Mouse (Mus musculus) kidney, postnatal 4 days (tissue): ENCODE measurements around the gene Gm10718.
A peak's percentile ranks its signal among the peaks of the same experiment; 100 is the strongest.
"Not testable (repeated sequence)": the region's sequence is repeated elsewhere in the genome, so short reads cannot be mapped to it uniquely, and the experiment has no call there.

Experiments used
- DNase-seq, 2 experiments: peaks; one replicate each; pipeline ENCODE4 v3.0.0; 2021; ENCODE audit warnings: mixed read lengths in 2 of 2

The Gm10718 gene

GRCm38 (mm10) chr9:3023312-3023984, at the start of gene Gm10718:
Gene Gm10718 (plus strand): TSS chr9:3023547.
- peak; percentile 1 to 24 for DNase-seq

- DNase-seq = peak; percentile 10 to 21
Observed at GRCm38 (mm10) chr9:3000445-3000972, 22.8 kb upstream of the Gm10718 start, which contains the start of gene Gm10722. Gene Gm10722 (plus strand): TSS chr9:3000922.

- DNase-seq = not testable (repeated sequence)
Observed at GRCm38 (mm10) chr9:3001006-3001405, 22.3 kb upstream of the Gm10718 start.

GRCm38 (mm10) chr9:3001948-3002659, 21.2 kb upstream of the Gm10718 start:
- peak; percentile 87 to 100 for DNase-seq

GRCm38 (mm10) chr9:3002794-3003396, 20.5 kb upstream of the Gm10718 start, which contains the start of gene Gm11168:
Gene Gm11168 (plus strand): TSS chr9:3003346.
- DNase-seq = peak; percentile 1 to 13

- not testable (repeated sequence) for DNase-seq
Observed at GRCm38 (mm10) chr9:3006179-3006578, 17.2 kb upstream of the Gm10718 start.

- DNase-seq = not testable (repeated sequence)
Observed at GRCm38 (mm10) chr9:3006636-3007035, 16.7 kb upstream of the Gm10718 start.

GRCm38 (mm10) chr9:3007272-3007671, 16.1 kb upstream of the Gm10718 start:
- peak in 1 of 2 experiments; percentile 1 for DNase-seq

GRCm38 (mm10) chr9:3009331-3009730, 14.0 kb upstream of the Gm10718 start:
- DNase-seq = not testable (repeated sequence)

GRCm38 (mm10) chr9:3012054-3012621, 11.2 kb upstream of the Gm10718 start:
- not testable (repeated sequence) for DNase-seq

GRCm38 (mm10) chr9:3012733-3013279, 10.5 kb upstream of the Gm10718 start, which contains the start of gene Gm10721:
Gene Gm10721 (plus strand): TSS chr9:3013140.
- DNase-seq = not testable (repeated sequence)

- not testable (repeated sequence) for DNase-seq
Observed at GRCm38 (mm10) chr9:3015354-3015753, 8.0 kb upstream of the Gm10718 start, which contains the start of gene Gm10720. Gene Gm10720 (plus strand): TSS chr9:3015654.

- DNase-seq = peak in 1 of 2 experiments; percentile 13
Observed at GRCm38 (mm10) chr9:3015896-3016295, 7.5 kb upstream of the Gm10718 start.

- DNase-seq = not testable (repeated sequence)
Observed at GRCm38 (mm10) chr9:3017108-3017507, 6.2 kb upstream of the Gm10718 start, which contains the start of gene Gm10719. Gene Gm10719 (plus strand): TSS chr9:3017408.

GRCm38 (mm10) chr9:3018944-3019343, 4.4 kb upstream of the Gm10718 start:
- DNase-seq = peak; percentile 96 to 100

- peak; percentile 47 to 79 for DNase-seq
Observed at GRCm38 (mm10) chr9:3019835-3020727, 3.3 kb upstream of the Gm10718 start.

GRCm38 (mm10) chr9:3022316-3023008, 885 bp upstream of the Gm10718 start:
- not testable (repeated sequence) for DNase-seq

GRCm38 (mm10) chr9:3023985-3024648, 770 bp downstream of the Gm10718 start:
- DNase-seq = not testable (repeated sequence)

- DNase-seq = not testable (repeated sequence)
Observed at GRCm38 (mm10) chr9:3024912-3025467, 1.6 kb downstream of the Gm10718 start, which contains the start of gene Gm10717. Gene Gm10717 (plus strand): TSS chr9:3025417.
